In genomic region chr11:113789101-113789500, GRCm38 (mm10) we compare ENCODE assay signal across 11 mouse cellular contexts. TPM values are rescaled to one million over a fixed set of nuclear protein-coding genes. Genes with fewer than 3 reads are reported as not detected.
DNase-seq lines count a peak whose midpoint lies in the region; ATAC-seq and TF ChIP-seq lines count a peak whose summit lies in the region.
"Had no signal": no experiment of that assay in that cellular context is flagged by ENCODE, and none has a peak within 500 bp of the region (broad histone marks: within the 10 kb centered on the region; RNA-seq: fewer than 3 reads in every experiment).

No protein-coding gene starts in this region.

- no peaks in the 10 kb centered on the region for H3K36me3 ChIP-seq in heart, embryonic 16.5 days (ENCODE audit: control insufficient read depth, insufficient read depth)
- peaks cover 5% of the 10 kb centered on the region; the same call in 1 of the 2 replicates for H3K36me3 ChIP-seq in neural tube, embryonic 12.5 days
- H3K36me3 ChIP-seq in neural tube, embryonic 15.5 days = no peaks in the 10 kb centered on the region
- H3K36me3 ChIP-seq in intestine, embryonic 16.5 days (ENCODE audit: control insufficient read depth, insufficient read depth, low read length) = no peaks in the 10 kb centered on the region
- no peaks in the 10 kb centered on the region for H3K36me3 ChIP-seq in stomach, postnatal 0 days (ENCODE audit: control insufficient read depth, insufficient read depth, low read length)
- H3K36me3 ChIP-seq: midbrain, embryonic 15.5 days had no signal

- H3K27me3 ChIP-seq in heart, embryonic 16.5 days (ENCODE audit: control insufficient read depth, insufficient read depth, low read length) = no peaks in the 10 kb centered on the region
- no peaks in the 10 kb centered on the region for H3K27me3 ChIP-seq in neural tube, embryonic 12.5 days (replicated peaks)
- H3K27me3 ChIP-seq in neural tube, embryonic 15.5 days (replicated peaks) = no peaks in the 10 kb centered on the region
- H3K27me3 ChIP-seq in intestine, embryonic 16.5 days (replicated peaks; ENCODE audit: control insufficient read depth, insufficient read depth, low read length) = no peaks in the 10 kb centered on the region
- no peaks in the 10 kb centered on the region for H3K27me3 ChIP-seq in stomach, postnatal 0 days (ENCODE audit: control insufficient read depth, insufficient read depth, low read length)
- H3K27me3 ChIP-seq: limb, embryonic 13.5 days; midbrain, embryonic 15.5 days had no signal

- ATAC-seq in heart, embryonic 16.5 days (replicated peaks; ENCODE audit: extremely low read depth, insufficient read depth, low FRiP score) = no peak
- ATAC-seq in neural tube, embryonic 12.5 days (ENCODE audit: low FRiP score, low read depth) = no peak
- no peak for ATAC-seq in neural tube, embryonic 15.5 days (ENCODE audit: low FRiP score)
- ATAC-seq in intestine, embryonic 16.5 days = no peak
- ATAC-seq in stomach, postnatal 0 days (ENCODE audit: low FRiP score, low TSS enrichment) = no peak
- ATAC-seq: midbrain, embryonic 15.5 days had no signal

- H3K4me1 ChIP-seq in heart, embryonic 16.5 days (ENCODE audit: control insufficient read depth, insufficient read depth, low read length) = peaks cover 27% of the 10 kb centered on the region
- peaks cover 62% of the 10 kb centered on the region for H3K4me1 ChIP-seq in neural tube, embryonic 12.5 days
- peaks cover 33% of the 10 kb centered on the region for H3K4me1 ChIP-seq in neural tube, embryonic 15.5 days
- peaks cover 35% of the 10 kb centered on the region for H3K4me1 ChIP-seq in intestine, embryonic 16.5 days (ENCODE audit: control insufficient read depth, insufficient read depth, low read length)
- peaks cover 9% of the 10 kb centered on the region for H3K4me1 ChIP-seq in stomach, postnatal 0 days (replicated peaks; ENCODE audit: control insufficient read depth, insufficient read depth)

- H3K4me2 ChIP-seq in heart, embryonic 16.5 days (ENCODE audit: low read depth, low read length) = no peak overlapping the region
- H3K4me2 ChIP-seq in neural tube, embryonic 12.5 days (replicated peaks) = 0 out of 2 replicates have a peak overlapping the region, but pooled peaks have one; percentile 5
- H3K4me2 ChIP-seq in neural tube, embryonic 15.5 days = no peak overlapping the region
- H3K4me2 ChIP-seq in intestine, embryonic 16.5 days (ENCODE audit: low read depth, low read length) = no peak overlapping the region
- no peak overlapping the region for H3K4me2 ChIP-seq in stomach, postnatal 0 days (replicated peaks; ENCODE audit: low read depth)
- H3K4me2 ChIP-seq: limb, embryonic 13.5 days; midbrain, embryonic 15.5 days had no signal

- TF ChIP-seq EP300 in stomach, postnatal 0 days (optimal IDR thresholded peaks at IDR 0.05) = no peak

- no peak overlapping the region for H3K9ac ChIP-seq in heart, embryonic 16.5 days (ENCODE audit: low read length)
- no peak overlapping the region for H3K9ac ChIP-seq in neural tube, embryonic 12.5 days
- no peak overlapping the region for H3K9ac ChIP-seq in neural tube, embryonic 15.5 days (replicated peaks)
- no peak overlapping the region for H3K9ac ChIP-seq in intestine, embryonic 16.5 days (ENCODE audit: low read depth, low read length)
- H3K9ac ChIP-seq in stomach, postnatal 0 days (ENCODE audit: low read length) = no peak overlapping the region
- H3K9ac ChIP-seq: limb, embryonic 13.5 days; midbrain, embryonic 15.5 days had no signal

- WGBS in heart, embryonic 16.5 days = 27% methylated on average over 1 of the region's 1 CpGs
- WGBS in neural tube, embryonic 12.5 days = 23% methylated on average over 1 of the region's 1 CpGs
- WGBS in neural tube, embryonic 15.5 days = 19% methylated on average over 1 of the region's 1 CpGs
- WGBS in intestine, embryonic 16.5 days = 26% methylated on average over 1 of the region's 1 CpGs
- 19% methylated on average over 1 of the region's 1 CpGs for WGBS in stomach, postnatal 0 days

- H3K4me3 ChIP-seq in heart, embryonic 16.5 days (ENCODE audit: low read length) = no peak overlapping the region
- no peak overlapping the region for H3K4me3 ChIP-seq in neural tube, embryonic 12.5 days
- H3K4me3 ChIP-seq in neural tube, embryonic 15.5 days (replicated peaks) = no peak overlapping the region
- no peak overlapping the region for H3K4me3 ChIP-seq in intestine, embryonic 16.5 days (ENCODE audit: low read length)
- no peak overlapping the region for H3K4me3 ChIP-seq in stomach, postnatal 0 days (ENCODE audit: low read depth, low read length)
- H3K4me3 ChIP-seq: limb, embryonic 13.5 days; midbrain, embryonic 15.5 days had no signal

- TF ChIP-seq CTCF in stomach, postnatal 0 days (IDR thresholded peaks at IDR 0.05; ENCODE audit: low read depth) = no peak

- H3K27ac ChIP-seq in heart, embryonic 16.5 days (ENCODE audit: low read length) = 0 out of 2 replicates have a peak overlapping the region, but pooled peaks have one; percentile 10
- no peak overlapping the region for H3K27ac ChIP-seq in neural tube, embryonic 12.5 days
- H3K27ac ChIP-seq in neural tube, embryonic 15.5 days (replicated peaks) = no peak overlapping the region
- peak overlapping the region; percentile 74 for H3K27ac ChIP-seq in intestine, embryonic 16.5 days (ENCODE audit: low read length)
- peak overlapping the region; percentile 69 for H3K27ac ChIP-seq in stomach, postnatal 0 days (replicated peaks)
- H3K27ac ChIP-seq: limb, embryonic 13.5 days; midbrain, embryonic 15.5 days had no signal

- H3K9me3 ChIP-seq in heart, embryonic 16.5 days (replicated peaks; ENCODE audit: control insufficient read depth, low read length) = no peaks in the 10 kb centered on the region
- H3K9me3 ChIP-seq in neural tube, embryonic 12.5 days = no peaks in the 10 kb centered on the region
- no peaks in the 10 kb centered on the region for H3K9me3 ChIP-seq in neural tube, embryonic 15.5 days (replicated peaks)
- H3K9me3 ChIP-seq in intestine, embryonic 16.5 days (ENCODE audit: control insufficient read depth, low read length) = no peaks in the 10 kb centered on the region
- no peaks in the 10 kb centered on the region for H3K9me3 ChIP-seq in stomach, postnatal 0 days (ENCODE audit: control insufficient read depth, low read length)
- H3K9me3 ChIP-seq: limb, embryonic 13.5 days; midbrain, embryonic 15.5 days had no signal

- DNase-seq in heart, postnatal 4 days = no peak
- peak; percentile 13 for DNase-seq in stomach, postnatal 0 days (ENCODE audit: low spot score)
- no peak for DNase-seq in cerebellum, postnatal 14 days
- no peak for DNase-seq in spleen, postnatal 4 days (ENCODE audit: low spot score in 2 of 2)
- DNase-seq: cerebellum, adult 9-11 months had no signal

RNA-seq across cellular contexts. Expression of gene Cdc42ep4, which starts 37.4 kb away (rescaled TPM):
- 25.1 and 30.2 TPM in 2 replicates for polyA plus RNA-seq in heart, embryonic 16.5 days (2015; fragmentation: Nextera tagmentation; extraction: Ambion mirVana)
- 10 to 100 TPM; 18.7 to 20.7 TPM for total RNA-seq in heart, postnatal 4 days (2021)
- 95.8 TPM in 2 replicates for polyA plus RNA-seq in neural tube, embryonic 12.5 days (2016; fragmentation: Nextera tagmentation; extraction: Ambion mirVana)
- 58.1 and 58.6 TPM in 2 replicates for polyA plus RNA-seq in neural tube, embryonic 15.5 days (2015; fragmentation: Nextera tagmentation; extraction: Ambion mirVana)
- 59.0 and 60.3 TPM in 2 replicates for polyA plus RNA-seq in intestine, embryonic 16.5 days (2015; fragmentation: Nextera tagmentation; extraction: Ambion mirVana)
- 28.9 and 30.6 TPM in 2 replicates for polyA plus RNA-seq in stomach, postnatal 0 days (2015; fragmentation: Nextera tagmentation; extraction: Ambion mirVana)

Comparison
In these comparisons a context has a peak if more than half of its experiments do, and no peak if none do; other contexts are left out.
1. H3K27ac ChIP-seq: peak in heart, embryonic 16.5 days (single experiment), intestine, embryonic 16.5 days (single experiment) and stomach, postnatal 0 days (single experiment); none in neural tube, embryonic 12.5 days (single experiment) and neural tube, embryonic 15.5 days (single experiment).